Mouse (Mus musculus) ovary, postnatal 36 days (tissue): ENCODE measurements around the gene Ptcd3.
"Not testable (repeated sequence)": the region's sequence is repeated elsewhere in the genome, so short reads cannot be mapped to it uniquely, and the experiment has no call there.

Experiments
- DNase-seq: peaks from one replicate; pipeline ENCODE4 v3.0.0; 2022; ENCODE audit warnings: low spot score, mixed read lengths

The Ptcd3 gene

DNA sequence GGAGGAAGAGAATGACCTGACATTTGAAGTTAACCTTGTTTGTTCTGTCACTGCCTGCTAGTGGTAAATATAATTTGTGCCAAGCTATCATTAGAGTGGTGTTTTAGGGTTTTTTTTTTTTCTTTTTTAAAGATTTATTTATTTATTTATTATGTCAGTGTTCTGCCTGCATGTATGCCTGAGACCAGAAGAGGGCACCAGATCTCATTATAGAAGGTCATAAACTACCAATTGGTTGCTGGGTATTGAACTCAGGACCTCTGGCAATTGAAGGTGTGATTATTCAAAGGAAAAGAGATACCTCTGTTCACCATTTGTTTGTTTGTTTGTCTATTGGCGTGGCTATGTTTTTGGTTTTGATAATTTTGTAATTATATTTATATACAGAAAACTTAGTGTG, 39.7 kb downstream of the Ptcd3 start:
- no peak for DNase-seq

DNA sequence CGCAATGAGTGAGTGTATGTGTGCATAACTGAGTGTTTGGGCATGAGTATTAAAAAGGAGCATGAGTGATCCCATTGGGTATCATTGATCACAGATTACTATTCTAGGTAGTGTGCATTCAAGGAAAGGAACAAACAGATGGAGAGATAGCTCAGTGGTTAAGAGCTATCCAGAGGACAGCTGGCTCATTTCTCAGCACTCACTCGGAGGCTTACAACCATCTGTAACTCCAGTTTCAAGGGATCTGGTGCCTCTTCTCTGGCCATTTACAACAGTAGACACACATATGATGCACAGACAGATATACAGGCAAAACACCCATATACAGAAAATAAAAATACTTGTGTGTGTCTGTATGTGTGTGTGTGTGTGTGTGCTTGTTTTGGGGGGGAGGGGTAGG, 40.8 kb downstream of the Ptcd3 start:
- no peak for DNase-seq

GRCm38 (mm10) chr6:71846906-71847305, 61.6 kb downstream of the Ptcd3 start:
- not testable (repeated sequence) for DNase-seq

GRCm38 (mm10) chr6:71840597-71841290, 67.8 kb downstream of the Ptcd3 start:
- no peak for DNase-seq

- DNase-seq: no peak
Observed at GRCm38 (mm10) chr6:71839815-71840214, 68.7 kb downstream of the Ptcd3 start.

- DNase-seq: no peak
Observed at GRCm38 (mm10) chr6:71836811-71837210, 71.7 kb downstream of the Ptcd3 start.

DNA sequence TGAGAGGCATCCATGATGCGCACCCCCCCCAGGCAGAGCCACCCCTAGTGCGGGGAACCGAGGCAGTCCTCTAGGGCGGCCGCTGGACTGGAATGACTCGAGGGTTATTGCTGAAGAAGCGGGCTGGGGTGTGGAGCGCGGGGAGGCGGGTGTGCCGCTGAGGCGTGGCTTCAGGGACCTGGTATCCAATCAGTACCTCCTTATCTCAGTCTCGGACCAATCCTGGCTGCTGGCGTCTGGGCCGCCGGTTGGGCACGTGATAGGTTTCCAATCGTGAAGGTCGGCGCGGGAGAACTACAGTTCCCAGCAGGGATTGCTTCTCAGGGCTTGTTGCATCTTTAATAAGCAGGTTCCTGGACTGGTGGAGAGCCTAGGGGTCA, 77.0 kb downstream of the Ptcd3 start:
- peak; percentile 92 for DNase-seq

GRCm38 (mm10) chr6:71830690-71831580, 77.6 kb downstream of the Ptcd3 start, which contains the start of gene Immt:
Immt (plus strand) TSS chr6:71831331.
- peak; percentile 97 for DNase-seq
